Mouse (Mus musculus): ENCODE data around the gene Wdr81. TPM values are rescaled to one million over a fixed set of nuclear protein-coding genes. Genes with fewer than 3 reads are reported as not detected.

The Wdr81 gene
- polyA plus RNA-seq, 1 experiment from 2014 or later: 7.2 TPM

DNA sequence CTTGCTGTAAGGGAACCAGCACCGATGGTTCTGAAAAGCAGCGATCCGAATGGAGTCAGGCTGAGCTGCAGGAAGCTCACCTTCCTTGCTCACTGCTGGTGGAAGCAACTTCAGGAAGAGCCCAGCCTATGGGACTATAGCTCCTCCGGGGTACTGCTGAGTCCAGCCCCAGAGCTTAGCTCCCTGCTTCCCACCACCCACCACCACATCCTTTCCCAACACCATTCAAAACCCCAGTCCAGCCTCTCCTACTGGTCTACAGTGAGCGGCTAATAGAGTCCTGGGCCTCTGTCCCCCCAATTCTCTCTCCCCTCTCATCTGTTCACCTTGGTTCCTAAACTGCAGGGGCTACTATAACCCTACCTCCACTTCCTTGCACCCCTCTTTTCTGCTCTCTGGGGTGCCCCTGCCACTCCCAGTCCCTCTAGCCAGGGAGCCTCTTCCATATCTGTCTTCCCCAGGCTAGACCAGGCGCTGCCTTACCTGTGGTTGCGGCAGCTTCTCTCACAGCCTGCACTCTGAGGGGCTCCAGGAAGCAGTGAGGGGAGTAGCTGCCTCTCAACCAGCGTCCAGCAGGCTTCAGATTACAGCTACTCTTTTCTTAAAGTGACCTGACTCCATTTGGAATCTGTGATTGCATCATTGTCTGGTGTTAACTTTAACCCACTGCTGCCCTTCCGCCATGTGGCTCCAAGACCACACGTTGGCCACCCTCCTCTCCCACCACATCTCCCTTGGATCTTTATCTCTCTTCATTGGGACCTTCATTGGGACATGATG lies 32.3 kb downstream of the Wdr81 start, which contains the start of gene Serpinf1:
Serpinf1 (minus strand) TSS at position 689 of the 780 bp plus-strand sequence.
- 35% methylated on average over 10 of the region's 10 CpGs for WGBS
- Histone ChIP-seq H3K4me2 (replicated peaks; ENCODE audit: low read depth, low read length) (peak within 1 kb of the TSS; percentile 15), H3K9me3 (ENCODE audit: low read length) (no peaks in the 10 kb centered on the region), H3K9ac (replicated peaks; ENCODE audit: low read depth) (no peak within 1 kb of the TSS), H3K4me3 (ENCODE audit: low read depth, low read length) (0 out of 2 replicates have a peak within 1 kb of the TSS, but pooled peaks have one; percentile 16), H3K4me1 (ENCODE audit: insufficient read depth, low read depth, low read length) (no peaks in the 10 kb centered on the region), H3K27ac (ENCODE audit: low read length) (no peak within 1 kb of the TSS), H3K27me3 (replicated peaks; ENCODE audit: insufficient read depth, low read length) (no peaks in the 10 kb centered on the region), H3K36me3 (ENCODE audit: insufficient read depth, low read length) (no peaks in the 10 kb centered on the region)
- TF ChIP-seq CTCF (IDR thresholded peaks at IDR 0.05) (no peak), EP300 (IDR thresholded peaks at IDR 0.05) (no peak)
- peak; percentile 47 for DNase-seq (ENCODE audit: low spot score)
- ATAC-seq: 0 out of 2 replicates have a peak, but pooled peaks have one; percentile 28

DNA sequence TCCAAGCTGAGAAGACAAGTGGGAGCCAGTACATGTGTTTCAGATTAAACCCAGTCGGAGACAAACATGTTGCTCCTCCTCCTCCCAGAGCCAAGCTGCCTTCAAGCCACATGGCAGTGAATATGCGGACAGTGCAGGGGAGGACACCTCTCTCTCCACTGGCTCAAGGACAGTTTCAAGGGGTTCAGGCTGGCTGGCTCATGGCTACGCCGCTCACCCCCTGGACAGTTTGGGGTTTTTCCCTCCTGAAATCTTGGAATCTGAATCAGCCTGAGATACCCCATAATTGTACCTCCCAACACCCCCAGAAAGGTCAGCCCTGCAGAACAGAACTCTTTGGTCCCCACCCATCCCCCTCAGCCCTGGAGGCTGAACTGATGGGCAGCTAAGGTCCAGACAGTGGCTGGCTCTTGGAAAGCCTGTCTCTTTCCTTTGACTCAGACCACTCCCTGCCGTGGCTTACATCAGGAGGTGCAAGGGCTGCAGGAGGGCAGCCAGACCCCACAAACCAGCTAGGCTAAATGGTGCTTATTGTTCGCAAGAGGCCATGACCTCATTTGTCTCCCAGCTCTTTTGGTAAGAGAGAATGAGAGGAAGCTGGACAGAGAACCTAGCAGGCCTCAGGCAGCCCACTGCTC lies 33.0 kb downstream of the Wdr81 start:
- H3K4me2 ChIP-seq (replicated peaks; ENCODE audit: low read depth, low read length): peak overlapping the region; percentile 15
- no peaks in the 10 kb centered on the region for H3K9me3 ChIP-seq (ENCODE audit: low read length)
- 48% methylated on average over 6 of the region's 6 CpGs for WGBS
- DNase-seq (ENCODE audit: low spot score): no peak
- H3K27me3 ChIP-seq (replicated peaks; ENCODE audit: insufficient read depth, low read length): no peaks in the 10 kb centered on the region
- TF ChIP-seq CTCF (IDR thresholded peaks at IDR 0.05) (no peak), EP300 (IDR thresholded peaks at IDR 0.05) (no peak)
- no peak overlapping the region for H3K4me3 ChIP-seq (ENCODE audit: low read depth, low read length)
- H3K27ac ChIP-seq (ENCODE audit: low read length): no peak overlapping the region
- H3K4me1 ChIP-seq (ENCODE audit: insufficient read depth, low read depth, low read length): no peaks in the 10 kb centered on the region
- no peak for ATAC-seq
- H3K9ac ChIP-seq (replicated peaks; ENCODE audit: low read depth): no peak overlapping the region
- no peaks in the 10 kb centered on the region for H3K36me3 ChIP-seq (ENCODE audit: insufficient read depth, low read length)

DNA sequence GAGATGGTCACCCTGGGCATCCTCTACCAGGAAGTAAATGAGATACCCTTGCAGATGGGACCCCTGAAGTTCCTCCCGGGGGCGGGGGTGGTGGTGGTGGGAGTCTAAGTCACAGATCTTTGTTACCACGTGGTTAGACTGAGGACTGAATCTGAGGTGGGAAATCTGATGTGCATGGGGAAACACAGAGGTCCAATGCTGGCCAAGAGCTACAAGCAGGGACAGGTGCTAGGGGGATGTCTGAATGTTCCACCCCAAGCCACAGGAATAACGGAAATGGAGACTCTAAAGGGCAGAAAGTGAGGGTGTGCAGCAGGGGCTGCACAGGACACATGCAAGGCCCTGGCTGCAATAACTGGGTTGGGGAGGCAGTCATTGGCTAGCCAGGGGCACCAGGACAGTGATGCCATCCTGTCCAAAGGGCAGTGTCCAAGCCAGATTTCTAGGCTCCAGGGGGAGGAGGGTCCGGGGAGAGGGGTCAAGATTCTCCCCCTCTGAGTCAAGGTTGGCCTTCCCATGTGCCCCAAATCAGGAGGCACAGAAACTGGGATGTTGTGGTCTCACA lies 33.6 kb downstream of the Wdr81 start:
- Histone ChIP-seq H3K4me3 (ENCODE audit: low read depth, low read length) (no peak overlapping the region), H3K36me3 (ENCODE audit: insufficient read depth, low read length) (no peaks in the 10 kb centered on the region), H3K27me3 (replicated peaks; ENCODE audit: insufficient read depth, low read length) (no peaks in the 10 kb centered on the region), H3K9me3 (ENCODE audit: low read length) (no peaks in the 10 kb centered on the region), H3K27ac (ENCODE audit: low read length) (no peak overlapping the region), H3K4me1 (ENCODE audit: insufficient read depth, low read depth, low read length) (no peaks in the 10 kb centered on the region), H3K4me2 (replicated peaks; ENCODE audit: low read depth, low read length) (no peak overlapping the region), H3K9ac (replicated peaks; ENCODE audit: low read depth) (no peak overlapping the region)
- WGBS: 73% methylated on average over 5 of the region's 5 CpGs
- ATAC-seq (no peak), DNase-seq (ENCODE audit: low spot score) (no peak)
- TF ChIP-seq EP300 (IDR thresholded peaks at IDR 0.05) (no peak), CTCF (IDR thresholded peaks at IDR 0.05) (no peak)

DNA sequence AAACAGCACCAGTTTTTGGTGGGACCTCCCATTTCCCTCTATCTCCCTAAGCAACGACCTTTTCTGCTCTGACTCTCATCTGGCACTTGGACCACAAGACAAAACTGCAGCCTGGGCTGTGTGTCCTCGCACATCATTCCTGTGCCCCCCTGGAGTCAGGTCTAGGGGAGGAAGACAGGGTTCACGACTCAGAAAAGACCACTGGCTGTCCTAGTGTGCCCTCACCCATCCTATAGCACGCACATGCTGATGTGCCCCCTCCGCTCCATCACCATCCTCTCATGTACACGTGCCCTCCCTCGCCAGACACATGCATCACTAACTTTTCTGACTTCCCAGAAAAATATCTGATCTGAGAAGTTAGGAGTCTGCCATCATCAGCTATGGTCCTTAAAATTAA lies 34.5 kb downstream of the Wdr81 start:
- Histone ChIP-seq H3K4me2 (replicated peaks; ENCODE audit: low read depth, low read length) (no peak overlapping the region), H3K4me1 (ENCODE audit: insufficient read depth, low read depth, low read length) (no peaks in the 10 kb centered on the region), H3K4me3 (ENCODE audit: low read depth, low read length) (no peak overlapping the region), H3K9me3 (ENCODE audit: low read length) (no peaks in the 10 kb centered on the region), H3K27me3 (replicated peaks; ENCODE audit: insufficient read depth, low read length) (no peaks in the 10 kb centered on the region), H3K9ac (replicated peaks; ENCODE audit: low read depth) (no peak overlapping the region), H3K36me3 (ENCODE audit: insufficient read depth, low read length) (no peaks in the 10 kb centered on the region), H3K27ac (ENCODE audit: low read length) (no peak overlapping the region)
- ATAC-seq (no peak), DNase-seq (ENCODE audit: low spot score) (no peak)
- 78% methylated on average over 7 of the region's 7 CpGs for WGBS
- TF ChIP-seq EP300 (IDR thresholded peaks at IDR 0.05) (no peak), CTCF (IDR thresholded peaks at IDR 0.05) (no peak)

DNA sequence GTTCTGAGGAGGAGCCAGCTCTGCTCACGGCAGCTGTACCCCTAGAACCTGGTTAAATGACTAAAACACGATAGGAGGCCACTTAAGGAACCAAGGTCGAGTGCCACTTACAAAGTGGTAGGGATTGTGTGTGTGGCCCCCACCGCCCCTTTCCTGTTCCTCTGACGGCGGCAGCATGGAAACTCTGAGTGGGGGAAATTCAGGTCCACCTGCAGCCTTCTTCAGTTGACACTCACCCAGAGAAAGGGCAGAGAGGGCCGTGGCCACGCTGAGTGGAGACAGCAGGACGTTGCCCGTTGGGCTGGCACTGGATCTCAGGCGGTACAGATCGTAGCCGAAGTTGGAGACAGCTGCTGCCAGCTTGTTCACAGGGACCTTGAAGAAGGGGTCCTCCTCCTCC lies 38.5 kb downstream of the Wdr81 start:
- no peaks in the 10 kb centered on the region for H3K9me3 ChIP-seq (ENCODE audit: low read length)
- H3K4me1 ChIP-seq (ENCODE audit: insufficient read depth, low read depth, low read length): no peaks in the 10 kb centered on the region
- H3K4me2 ChIP-seq (replicated peaks; ENCODE audit: low read depth, low read length): no peak overlapping the region
- H3K9ac ChIP-seq (replicated peaks; ENCODE audit: low read depth): no peak overlapping the region
- H3K36me3 ChIP-seq (ENCODE audit: insufficient read depth, low read length): no peaks in the 10 kb centered on the region
- ATAC-seq (no peak; the same call in 1 of the 2 replicates), DNase-seq (ENCODE audit: low spot score) (no peak)
- 59% methylated on average over 13 of the region's 13 CpGs for WGBS
- no peak overlapping the region for H3K4me3 ChIP-seq (ENCODE audit: low read depth, low read length)
- TF ChIP-seq CTCF (IDR thresholded peaks at IDR 0.05) (no peak), EP300 (IDR thresholded peaks at IDR 0.05) (no peak)
- H3K27me3 ChIP-seq (replicated peaks; ENCODE audit: insufficient read depth, low read length): no peaks in the 10 kb centered on the region
- H3K27ac ChIP-seq (ENCODE audit: low read length): no peak overlapping the region

DNA sequence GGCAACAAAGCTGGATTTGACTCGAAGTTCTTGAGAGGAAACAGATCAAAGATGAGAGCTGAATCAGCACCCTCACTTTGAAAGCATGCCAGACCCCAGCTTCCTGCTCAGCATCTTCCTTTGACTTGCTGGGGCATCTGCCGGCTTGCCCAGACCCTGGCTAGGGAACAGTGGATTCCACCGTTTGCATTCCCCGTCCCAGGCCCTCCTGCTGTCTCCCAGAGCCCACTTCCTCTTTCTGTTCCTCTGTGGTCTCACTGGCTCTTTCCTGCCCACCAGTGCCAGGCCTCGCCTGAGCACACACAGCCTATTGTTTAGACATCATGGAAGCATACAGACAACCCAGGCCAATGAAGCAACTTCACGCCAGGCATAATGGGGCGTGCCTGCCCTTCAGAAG lies 39.4 kb downstream of the Wdr81 start:
- H3K4me3 ChIP-seq (ENCODE audit: low read depth, low read length): no peak overlapping the region
- H3K36me3 ChIP-seq (ENCODE audit: insufficient read depth, low read length): no peaks in the 10 kb centered on the region
- no peaks in the 10 kb centered on the region for H3K27me3 ChIP-seq (replicated peaks; ENCODE audit: insufficient read depth, low read length)
- H3K4me1 ChIP-seq (ENCODE audit: insufficient read depth, low read depth, low read length): no peaks in the 10 kb centered on the region
- H3K9me3 ChIP-seq (ENCODE audit: low read length): no peaks in the 10 kb centered on the region
- ATAC-seq (0 out of 2 replicates have a peak, but pooled peaks have one; percentile 12), DNase-seq (ENCODE audit: low spot score) (peak; percentile 28)
- H3K27ac ChIP-seq (ENCODE audit: low read length): no peak overlapping the region
- WGBS: 35% methylated on average over 7 of the region's 7 CpGs
- no peak overlapping the region for H3K4me2 ChIP-seq (replicated peaks; ENCODE audit: low read depth, low read length)
- TF ChIP-seq EP300 (IDR thresholded peaks at IDR 0.05) (no peak), CTCF (IDR thresholded peaks at IDR 0.05) (no peak)
- no peak overlapping the region for H3K9ac ChIP-seq (replicated peaks; ENCODE audit: low read depth)
